9 mouse cellular contexts compared by ENCODE assay signal in the genomic region with DNA sequence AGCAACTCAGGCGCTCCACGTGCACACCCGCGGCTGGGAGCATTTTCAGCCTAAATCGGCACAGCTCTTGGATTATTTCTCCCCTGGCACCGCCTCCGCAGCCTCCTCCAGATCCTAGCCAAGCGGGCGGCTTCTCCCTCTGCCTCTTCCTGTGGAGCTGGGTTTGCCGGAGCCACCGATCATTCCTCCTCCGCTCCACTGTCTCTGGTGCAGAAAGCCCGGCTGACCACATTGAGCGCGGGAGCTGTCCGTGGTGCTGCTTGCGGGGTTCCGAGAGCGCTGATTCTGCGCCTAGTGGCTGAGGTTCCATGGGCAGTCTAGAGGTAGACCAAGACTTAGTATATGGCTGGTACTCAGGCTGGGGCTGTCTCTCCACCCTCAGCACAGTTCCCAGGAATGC. TPM values are rescaled to one million over a fixed set of nuclear protein-coding genes. Genes with fewer than 3 reads are reported as not detected.
DNase-seq lines count a peak whose midpoint lies in the region; ATAC-seq lines count a peak whose summit lies in the region.
"Had no signal": no experiment of that assay in that cellular context is flagged by ENCODE, and none has a peak within 500 bp of the region (broad histone marks: within the 10 kb centered on the region; RNA-seq: fewer than 3 reads in every experiment).

No protein-coding gene starts in this region.

- no peak overlapping the region for H3K4me2 ChIP-seq in embryonic facial prominence, embryonic 11.5 days (ENCODE audit: low read depth, low read length)
- H3K4me2 ChIP-seq in heart, embryonic 16.5 days (ENCODE audit: low read depth, low read length), result no peak overlapping the region
- peak overlapping the region; percentile 34 for H3K4me2 ChIP-seq in neural tube, embryonic 14.5 days (ENCODE audit: low read depth, low read length)

- H3K36me3 ChIP-seq in embryonic facial prominence, embryonic 11.5 days (replicated peaks; ENCODE audit: control insufficient read depth, insufficient read depth, low read depth, low read length), result no peaks in the 10 kb centered on the region
- no peaks in the 10 kb centered on the region for H3K36me3 ChIP-seq in heart, embryonic 16.5 days (ENCODE audit: control insufficient read depth, insufficient read depth)
- H3K36me3 ChIP-seq in neural tube, embryonic 14.5 days (ENCODE audit: control insufficient read depth, insufficient read depth, low read length), result peaks cover 15% of the 10 kb centered on the region

- H3K27me3 ChIP-seq in embryonic facial prominence, embryonic 11.5 days (ENCODE audit: control insufficient read depth, insufficient read depth, low read length), result peaks cover 19% of the 10 kb centered on the region
- H3K27me3 ChIP-seq in heart, embryonic 16.5 days (ENCODE audit: control insufficient read depth, insufficient read depth, low read length), result peaks cover 57% of the 10 kb centered on the region
- peaks cover 8% of the 10 kb centered on the region; the same call in 1 of the 2 replicates for H3K27me3 ChIP-seq in neural tube, embryonic 14.5 days (ENCODE audit: control insufficient read depth, insufficient read depth, low read length)

- H3K9ac ChIP-seq in embryonic facial prominence, embryonic 11.5 days (replicated peaks; ENCODE audit: low read length), result no peak overlapping the region
- H3K9ac ChIP-seq in heart, embryonic 16.5 days (ENCODE audit: low read length), result no peak overlapping the region
- no peak overlapping the region; the same call in 1 of the 2 replicates for H3K9ac ChIP-seq in neural tube, embryonic 14.5 days (replicated peaks; ENCODE audit: low read depth, low read length)

- no peak for ATAC-seq in embryonic facial prominence, embryonic 11.5 days (replicated peaks; ENCODE audit: insufficient number of reproducible peaks, low FRiP score, low TSS enrichment, low read depth)
- ATAC-seq in heart, embryonic 16.5 days (replicated peaks; ENCODE audit: extremely low read depth, insufficient read depth, low FRiP score), result 0 out of 2 replicates have a peak, but pooled peaks have one; percentile 8
- no peak; the same call in 1 of the 2 replicates for ATAC-seq in neural tube, embryonic 14.5 days (ENCODE audit: low read depth)

- H3K4me1 ChIP-seq in embryonic facial prominence, embryonic 11.5 days (ENCODE audit: control insufficient read depth, insufficient read depth, low read length), result no peaks in the 10 kb centered on the region; the same call in 1 of the 2 replicates
- H3K4me1 ChIP-seq in heart, embryonic 16.5 days (ENCODE audit: control insufficient read depth, insufficient read depth, low read length), result peaks cover 11% of the 10 kb centered on the region
- peaks cover 24% of the 10 kb centered on the region for H3K4me1 ChIP-seq in neural tube, embryonic 14.5 days (ENCODE audit: control insufficient read depth, insufficient read depth, low read length)

- WGBS in embryonic facial prominence, embryonic 11.5 days, result 4% methylated on average over 20 of the region's 20 CpGs
- 1% methylated on average over 20 of the region's 20 CpGs for WGBS in heart, embryonic 16.5 days
- WGBS in neural tube, embryonic 14.5 days, result 2% methylated on average over 20 of the region's 20 CpGs

- H3K4me3 ChIP-seq in embryonic facial prominence, embryonic 11.5 days (ENCODE audit: low read depth, low read length), result no peak overlapping the region
- H3K4me3 ChIP-seq in heart, embryonic 16.5 days (ENCODE audit: low read length), result no peak overlapping the region
- peak overlapping the region; percentile 11; the same call in 1 of the 2 replicates for H3K4me3 ChIP-seq in neural tube, embryonic 14.5 days (ENCODE audit: low read depth, low read length)
- H3K4me3 ChIP-seq: erythroblast, embryonic 14.5 days had no signal

- H3K9me3 ChIP-seq in embryonic facial prominence, embryonic 11.5 days (replicated peaks; ENCODE audit: control insufficient read depth, low read length), result no peaks in the 10 kb centered on the region
- H3K9me3 ChIP-seq in heart, embryonic 16.5 days (replicated peaks; ENCODE audit: control insufficient read depth, low read length), result no peaks in the 10 kb centered on the region
- no peaks in the 10 kb centered on the region for H3K9me3 ChIP-seq in neural tube, embryonic 14.5 days (ENCODE audit: control insufficient read depth, low read length)

- DNase-seq in CD4-positive, CD25-positive, alpha-beta regulatory T cell, adult 2 months (ENCODE audit: low read depth, low spot score), result peak; percentile 84
- peak; percentile 85 to 86 for DNase-seq in adrenal gland, adult 18-20 months (ENCODE audit: low spot score in 2 of 2)
- DNase-seq in embryonic facial prominence, embryonic 11.5 days (ENCODE audit: low spot score), result peak; percentile 93
- peak; percentile 90 for DNase-seq in kidney, postnatal 14 days
- peak; percentile 63 to 73 for DNase-seq in lung, adult 18-20 months
- DNase-seq in thymus, postnatal 25 days, result peak; percentile 80

- no peak overlapping the region for H3K27ac ChIP-seq in embryonic facial prominence, embryonic 11.5 days (replicated peaks; ENCODE audit: low read depth, low read length)
- H3K27ac ChIP-seq in heart, embryonic 16.5 days (ENCODE audit: low read length), result no peak overlapping the region
- 0 out of 2 replicates have a peak overlapping the region, but pooled peaks have one; percentile 2 for H3K27ac ChIP-seq in neural tube, embryonic 14.5 days (ENCODE audit: low read depth, low read length)

RNA-seq across cellular contexts. Expression of a gene that starts 4.6 kb away (rescaled TPM):
- 10 to 100 TPM; 20.3 to 61.4 TPM for total RNA-seq in adrenal gland, adult 18-20 months (2021)
- polyA plus RNA-seq in embryonic facial prominence, embryonic 11.5 days (2014; fragmentation: Nextera tagmentation; extraction: Ambion mirVana), result 3.9 and 4.2 TPM in 2 replicates
- polyA plus RNA-seq in heart, embryonic 16.5 days (2015; fragmentation: Nextera tagmentation; extraction: Ambion mirVana), result 0.75 and 0.81 TPM in 2 replicates
- 35.2 and 39.4 TPM in 2 replicates for polyA plus RNA-seq in neural tube, embryonic 14.5 days (2014; fragmentation: Nextera tagmentation; extraction: Ambion mirVana)
- polyA plus RNA-seq: erythroblast, embryonic 14.5 days had no signal

RNA-seq across cellular contexts. Expression of a gene that starts 10.0 kb away (rescaled TPM):
- total RNA-seq in adrenal gland, adult 18-20 months (2021), result 10 to 100 TPM; 15.7 to 20.2 TPM
- 24.5 and 26.9 TPM in 2 replicates for polyA plus RNA-seq in embryonic facial prominence, embryonic 11.5 days (2014; fragmentation: Nextera tagmentation; extraction: Ambion mirVana)
- polyA plus RNA-seq in heart, embryonic 16.5 days (2015; fragmentation: Nextera tagmentation; extraction: Ambion mirVana), result 18.7 and 19.8 TPM in 2 replicates
- polyA plus RNA-seq in neural tube, embryonic 14.5 days (2014; fragmentation: Nextera tagmentation; extraction: Ambion mirVana), result 29.5 and 31.8 TPM in 2 replicates

RNA-seq across cellular contexts. Expression of a gene that starts 15.2 kb away (rescaled TPM):
- total RNA-seq in adrenal gland, adult 18-20 months (2021), result 100 to 1,000 TPM in 1 of 2 experiments, 10 to 100 TPM in 1; 89.7 to 107 TPM
- 42.0 and 47.7 TPM in 2 replicates for polyA plus RNA-seq in embryonic facial prominence, embryonic 11.5 days (2014; fragmentation: Nextera tagmentation; extraction: Ambion mirVana)
- polyA plus RNA-seq in heart, embryonic 16.5 days (2015; fragmentation: Nextera tagmentation; extraction: Ambion mirVana), result 35.0 and 36.6 TPM in 2 replicates
- 36.7 and 46.4 TPM in 2 replicates for polyA plus RNA-seq in neural tube, embryonic 14.5 days (2014; fragmentation: Nextera tagmentation; extraction: Ambion mirVana)

RNA-seq across cellular contexts. Expression of a gene that starts 16.5 kb away (rescaled TPM):
- 10 to 100 TPM; 23.7 to 25.7 TPM for total RNA-seq in adrenal gland, adult 18-20 months (2021)
- polyA plus RNA-seq in embryonic facial prominence, embryonic 11.5 days (2014; fragmentation: Nextera tagmentation; extraction: Ambion mirVana), result 13.4 and 15.6 TPM in 2 replicates
- polyA plus RNA-seq in heart, embryonic 16.5 days (2015; fragmentation: Nextera tagmentation; extraction: Ambion mirVana), result 25.6 and 26.9 TPM in 2 replicates
- 7.3 and 14.3 TPM in 2 replicates for polyA plus RNA-seq in neural tube, embryonic 14.5 days (2014; fragmentation: Nextera tagmentation; extraction: Ambion mirVana)

RNA-seq across cellular contexts. Expression of a gene that starts 18.0 kb away (rescaled TPM):
- 1 to 10 TPM in 1 of 2 experiments, not detected in 1; 1.4 TPM for total RNA-seq in adrenal gland, adult 18-20 months (2021)
- not detected in 2 replicates for polyA plus RNA-seq in embryonic facial prominence, embryonic 11.5 days (2014; fragmentation: Nextera tagmentation; extraction: Ambion mirVana)
- 0.26 and 0.54 TPM in 2 replicates for polyA plus RNA-seq in heart, embryonic 16.5 days (2015; fragmentation: Nextera tagmentation; extraction: Ambion mirVana)
- 0.55 TPM in 1 of 2 replicates, not detected in the other for polyA plus RNA-seq in neural tube, embryonic 14.5 days (2014; fragmentation: Nextera tagmentation; extraction: Ambion mirVana)
- polyA plus RNA-seq: erythroblast, embryonic 14.5 days had no signal
